Mouse (Mus musculus) ES-E14 (cell line): ENCODE data around the gene Idnk.

Experiments
- CHD2 ChIP-seq: IDR thresholded peaks from 2 replicates; pipeline ENCODE4 v1.6.1; 2014; ENCODE audit warnings: mild to moderate bottlenecking, low read depth, low read length, inconsistent platforms
- HCFC1 ChIP-seq: IDR thresholded peaks from 2 replicates; pipeline ENCODE4 v1.6.1; 2012; ENCODE audit warnings: low read length, inconsistent platforms, borderline replicate concordance; ENCODE audit not compliant: insufficient read depth
- MAFK ChIP-seq: IDR thresholded peaks from 2 replicates; pipeline ENCODE4 v1.6.1; 2014; ENCODE audit warnings: mild to moderate bottlenecking, low read depth, low read length, inconsistent platforms; ENCODE audit not compliant: insufficient read depth
- ZC3H11A ChIP-seq: IDR thresholded peaks from 2 replicates; pipeline ENCODE4 v1.6.1; 2012; ENCODE audit warnings: low read depth, mild to moderate bottlenecking, inconsistent platforms, low read length, borderline replicate concordance
- ZNF384 ChIP-seq: IDR thresholded peaks from 2 replicates; pipeline ENCODE4 v1.6.1; 2012; ENCODE audit warnings: low read depth, low read length, inconsistent platforms

DNA sequence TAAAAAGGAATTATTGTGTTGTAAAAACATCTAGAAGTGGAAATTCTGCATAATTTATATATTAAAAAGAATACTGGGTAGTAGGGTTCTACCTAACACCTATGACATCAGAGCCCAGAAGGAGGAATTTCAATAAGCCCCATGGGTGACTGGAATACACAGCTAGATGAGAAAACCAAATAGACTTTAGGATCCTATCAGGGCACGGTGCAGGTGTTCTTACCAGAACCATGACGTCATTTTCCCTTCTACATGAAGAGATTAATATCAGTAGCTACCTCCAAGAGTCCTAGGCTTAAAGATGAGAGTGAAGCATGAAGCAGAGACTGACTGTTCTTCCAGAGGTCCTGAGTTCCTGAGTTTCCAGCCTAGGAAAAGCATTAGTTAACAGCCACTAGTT is 40.6 kb upstream of the Idnk start:
- no peak for TF ChIP-seq ZC3H11A
- no peak for TF ChIP-seq ZNF384
- TF ChIP-seq HCFC1, result no peak
- no peak for TF ChIP-seq CHD2
- TF ChIP-seq MAFK, result no peak
